Mouse (Mus musculus): ENCODE measurements around the gene Slc7a9. TPM values are rescaled to one million over a fixed set of nuclear protein-coding genes. Genes with fewer than 3 reads are reported as not detected.

Slc7a9 gene
- polyA plus RNA-seq (2015; fragmentation: Nextera tagmentation; extraction: Ambion mirVana), result 0.40 TPM in 1 of 2 replicates, not detected in the other

- Histone ChIP-seq H3K4me2 (replicated peaks) (no peak within 1 kb of the TSS), H3K9me3 (no peaks in the 10 kb centered on the region), H3K4me1 (replicated peaks) (no peaks in the 10 kb centered on the region), H3K4me3 (replicated peaks) (no peak within 1 kb of the TSS), H3K27me3 (no peaks in the 10 kb centered on the region), H3K9ac (replicated peaks) (no peak within 1 kb of the TSS), H3K36me3 (no peaks in the 10 kb centered on the region), H3K27ac (no peak within 1 kb of the TSS)
- WGBS, result 30% methylated on average over 15 of the region's 15 CpGs
- no peak for ATAC-seq
Measured at GRCm38 (mm10) chr7:35447996-35448846, at the start of gene Slc7a9. Gene Slc7a9, plus strand, starts transcription at chr7:35448796.

- Histone ChIP-seq H3K4me3 (replicated peaks) (no peak overlapping the region), H3K27me3 (no peaks in the 10 kb centered on the region), H3K27ac (no peak overlapping the region), H3K9ac (replicated peaks) (no peak overlapping the region), H3K4me2 (replicated peaks) (no peak overlapping the region), H3K4me1 (replicated peaks) (peaks cover 13% of the 10 kb centered on the region), H3K36me3 (peaks cover 67% of the 10 kb centered on the region), H3K9me3 (no peaks in the 10 kb centered on the region)
- WGBS, result 91% methylated on average over 4 of the region's 4 CpGs
- no peak for ATAC-seq
Measured at GRCm38 (mm10) chr7:35401169-35401568, 47.4 kb upstream of the Slc7a9 start.

- Histone ChIP-seq H3K4me2 (replicated peaks) (no peak overlapping the region), H3K27ac (no peak overlapping the region), H3K27me3 (no peaks in the 10 kb centered on the region), H3K4me3 (replicated peaks) (no peak overlapping the region), H3K4me1 (replicated peaks) (no peaks in the 10 kb centered on the region), H3K9me3 (no peaks in the 10 kb centered on the region), H3K36me3 (peaks cover 86% of the 10 kb centered on the region), H3K9ac (replicated peaks) (no peak overlapping the region)
- no peak for ATAC-seq
- 74% methylated on average over 5 of the region's 5 CpGs for WGBS
Measured at GRCm38 (mm10) chr7:35415226-35415625, 33.4 kb upstream of the Slc7a9 start.

- no peaks in the 10 kb centered on the region for H3K4me1 ChIP-seq (replicated peaks)
- WGBS, result 87% methylated on average over 9 of the region's 9 CpGs
- H3K27me3 ChIP-seq, result no peaks in the 10 kb centered on the region
- H3K4me2 ChIP-seq (replicated peaks), result no peak overlapping the region
- no peak overlapping the region for H3K4me3 ChIP-seq (replicated peaks)
- ATAC-seq, result no peak
- H3K9ac ChIP-seq (replicated peaks), result no peak overlapping the region
- no peaks in the 10 kb centered on the region for H3K9me3 ChIP-seq
- peaks cover 86% of the 10 kb centered on the region for H3K36me3 ChIP-seq
- no peak overlapping the region for H3K27ac ChIP-seq
Measured at GRCm38 (mm10) chr7:35415801-35416653, 32.6 kb upstream of the Slc7a9 start.

- peaks cover 87% of the 10 kb centered on the region for H3K36me3 ChIP-seq
Measured at GRCm38 (mm10) chr7:35416654-35416948, 32.0 kb upstream of the Slc7a9 start.

GRCm38 (mm10) chr7:35423071-35423470 is 25.5 kb upstream of the Slc7a9 start:
- Histone ChIP-seq H3K4me2 (replicated peaks) (no peak overlapping the region), H3K9ac (replicated peaks) (no peak overlapping the region), H3K4me1 (replicated peaks) (no peaks in the 10 kb centered on the region), H3K36me3 (peaks cover 78% of the 10 kb centered on the region), H3K4me3 (replicated peaks) (no peak overlapping the region), H3K9me3 (no peaks in the 10 kb centered on the region), H3K27ac (no peak overlapping the region), H3K27me3 (no peaks in the 10 kb centered on the region)
- ATAC-seq, result no peak
- WGBS, result 94% methylated on average over 10 of the region's 10 CpGs

More at GRCm38 (mm10) chr7:35416654-35416948, 32.0 kb upstream of the Slc7a9 start:
- Histone ChIP-seq H3K9ac (replicated peaks) (no peak overlapping the region), H3K27me3 (no peaks in the 10 kb centered on the region), H3K4me1 (replicated peaks) (no peaks in the 10 kb centered on the region), H3K9me3 (no peaks in the 10 kb centered on the region), H3K4me2 (replicated peaks) (no peak overlapping the region), H3K4me3 (replicated peaks) (no peak overlapping the region), H3K27ac (no peak overlapping the region)
- ATAC-seq, result no peak
- 87% methylated on average over 5 of the region's 5 CpGs for WGBS

- H3K36me3 ChIP-seq, result peaks cover 76% of the 10 kb centered on the region
- WGBS, result 93% methylated on average over 10 of the region's 10 CpGs
- no peak for ATAC-seq
Measured at GRCm38 (mm10) chr7:35428146-35428545, 20.4 kb upstream of the Slc7a9 start.

GRCm38 (mm10) chr7:35435266-35435665 is 13.3 kb upstream of the Slc7a9 start:
- Histone ChIP-seq H3K4me1 (replicated peaks) (0 out of 2 replicates have a peak, but pooled peaks cover 3% of the 10 kb centered on the region), H3K4me3 (replicated peaks) (no peak overlapping the region), H3K4me2 (replicated peaks) (no peak overlapping the region), H3K27ac (no peak overlapping the region), H3K36me3 (peaks cover 82% of the 10 kb centered on the region), H3K9me3 (no peaks in the 10 kb centered on the region), H3K9ac (replicated peaks) (no peak overlapping the region), H3K27me3 (no peaks in the 10 kb centered on the region)
- no peak for ATAC-seq
- 79% methylated on average over 9 of the region's 9 CpGs for WGBS

More at GRCm38 (mm10) chr7:35428146-35428545, 20.4 kb upstream of the Slc7a9 start:
- no peaks in the 10 kb centered on the region for H3K9me3 ChIP-seq
- no peaks in the 10 kb centered on the region for H3K27me3 ChIP-seq
- no peak overlapping the region for H3K4me3 ChIP-seq (replicated peaks)
- H3K27ac ChIP-seq, result no peak overlapping the region
- H3K9ac ChIP-seq (replicated peaks), result no peak overlapping the region
- H3K4me1 ChIP-seq (replicated peaks), result no peaks in the 10 kb centered on the region
- H3K4me2 ChIP-seq (replicated peaks), result no peak overlapping the region

- no peaks in the 10 kb centered on the region for H3K27me3 ChIP-seq
- H3K4me1 ChIP-seq (replicated peaks), result no peaks in the 10 kb centered on the region
- no peak overlapping the region for H3K9ac ChIP-seq (replicated peaks)
- H3K9me3 ChIP-seq, result no peaks in the 10 kb centered on the region
- WGBS, result 35% methylated on average over 4 of the region's 4 CpGs
- no peak overlapping the region for H3K4me2 ChIP-seq (replicated peaks)
- no peak for ATAC-seq
- H3K4me3 ChIP-seq (replicated peaks), result no peak overlapping the region
- H3K36me3 ChIP-seq, result no peaks in the 10 kb centered on the region
- H3K27ac ChIP-seq, result no peak overlapping the region
Measured at GRCm38 (mm10) chr7:35447501-35447900, 1.1 kb upstream of the Slc7a9 start.

- H3K9me3 ChIP-seq, result no peaks in the 10 kb centered on the region
- no peak overlapping the region for H3K27ac ChIP-seq
- no peak overlapping the region for H3K4me2 ChIP-seq (replicated peaks)
- H3K4me3 ChIP-seq (replicated peaks), result no peak overlapping the region
- ATAC-seq, result no peak
- no peaks in the 10 kb centered on the region for H3K4me1 ChIP-seq (replicated peaks)
- no peak overlapping the region for H3K9ac ChIP-seq (replicated peaks)
- 87% methylated on average over 7 of the region's 7 CpGs for WGBS
- no peaks in the 10 kb centered on the region for H3K36me3 ChIP-seq
- H3K27me3 ChIP-seq, result no peaks in the 10 kb centered on the region
Measured at GRCm38 (mm10) chr7:35448867-35449266, 271 bp downstream of the Slc7a9 start.

GRCm38 (mm10) chr7:35456091-35456814 is 7.7 kb downstream of the Slc7a9 start:
- Histone ChIP-seq H3K9ac (replicated peaks) (no peak overlapping the region), H3K4me3 (replicated peaks) (no peak overlapping the region), H3K4me2 (replicated peaks) (no peak overlapping the region), H3K4me1 (replicated peaks) (no peaks in the 10 kb centered on the region), H3K27me3 (no peaks in the 10 kb centered on the region), H3K36me3 (no peaks in the 10 kb centered on the region), H3K27ac (no peak overlapping the region), H3K9me3 (no peaks in the 10 kb centered on the region)
- 82% methylated on average over 4 of the region's 4 CpGs for WGBS
- no peak for ATAC-seq

- no peak for ATAC-seq
- H3K4me2 ChIP-seq (replicated peaks), result no peak overlapping the region
- no peaks in the 10 kb centered on the region for H3K4me1 ChIP-seq (replicated peaks)
- H3K9ac ChIP-seq (replicated peaks), result no peak overlapping the region
- no peak overlapping the region for H3K4me3 ChIP-seq (replicated peaks)
- 83% methylated on average over 4 of the region's 4 CpGs for WGBS
- no peaks in the 10 kb centered on the region for H3K36me3 ChIP-seq
- H3K27me3 ChIP-seq, result no peaks in the 10 kb centered on the region
- no peaks in the 10 kb centered on the region for H3K9me3 ChIP-seq
- H3K27ac ChIP-seq, result no peak overlapping the region
Measured at GRCm38 (mm10) chr7:35460971-35461370, 12.4 kb downstream of the Slc7a9 start.

All from midbrain, embryonic 13.5 days (tissue).